Mouse (Mus musculus) embryonic facial prominence, embryonic 12.5 days (tissue): ENCODE results near the gene Zfp523. TPM values are rescaled to one million over a fixed set of nuclear protein-coding genes. Genes with fewer than 3 reads are reported as not detected.

Experiments
- ATAC-seq: fragments of 200-750 bp; cut with Nextera tagmentation; 2 replicates; pipeline ENCODE4 v1.8.0; 2017; ENCODE audit not compliant: insufficient number of reproducible peaks, insufficient read depth, low FRiP score, low TSS enrichment
- H3K27ac ChIP-seq: fragments of 300-500 bp; sonication (generic); 2 replicates; pipeline ENCODE4 v1.5.1; 2016; ENCODE audit warnings: mild to moderate bottlenecking
- H3K27me3 ChIP-seq: fragments of 300-500 bp; sonication (generic); 2 replicates; pipeline ENCODE4 v1.6.1; 2016; ENCODE audit warnings: mild to moderate bottlenecking, moderate library complexity
- H3K36me3 ChIP-seq: fragments of 300-500 bp; sonication (generic); 2 replicates; pipeline ENCODE4 v1.6.1; 2016; ENCODE audit warnings: mild to moderate bottlenecking
- H3K4me1 ChIP-seq: fragments of 300-500 bp; sonication (generic); 2 replicates; pipeline ENCODE4 v1.6.1; 2016
- H3K4me2 ChIP-seq: fragments of 300-500 bp; sonication (generic); replicated peaks from 2 replicates; pipeline ENCODE4 v1.6.1; 2016; ENCODE audit warnings: mild to moderate bottlenecking, moderate library complexity
- H3K4me3 ChIP-seq: fragments of 300-500 bp; sonication (generic); 2 replicates; pipeline ENCODE4 v1.5.1; 2016; ENCODE audit warnings: mild to moderate bottlenecking
- H3K9ac ChIP-seq: fragments of 300-500 bp; sonication (generic); 2 replicates; pipeline ENCODE4 v1.6.1; 2016; ENCODE audit warnings: mild to moderate bottlenecking, moderate library complexity
- H3K9me3 ChIP-seq: fragments of 300-500 bp; sonication (generic); 2 replicates; pipeline ENCODE4 v1.6.1; 2016; ENCODE audit warnings: mild to moderate bottlenecking, moderate library complexity
- WGBS: fragments of 180-500 bp; shearing (Covaris S2); methylation state at CpG from one replicate; pipeline ENCODE4 v1.1.7; 2016; 5-methylcytosine and 5-hydroxymethylcytosine counted together
- polyA plus RNA-seq: library from polyadenylated mRNA; unstranded; fragments of >200 nt; fragmentation: Nextera tagmentation; extraction: Ambion mirVana; gene quantifications from 2 replicates; pipeline ENCODE4 v1.2.1, GENCODE M21; 2016

The Zfp523 gene
- 51.9 and 52.8 TPM in 2 replicates for polyA plus RNA-seq

DNA sequence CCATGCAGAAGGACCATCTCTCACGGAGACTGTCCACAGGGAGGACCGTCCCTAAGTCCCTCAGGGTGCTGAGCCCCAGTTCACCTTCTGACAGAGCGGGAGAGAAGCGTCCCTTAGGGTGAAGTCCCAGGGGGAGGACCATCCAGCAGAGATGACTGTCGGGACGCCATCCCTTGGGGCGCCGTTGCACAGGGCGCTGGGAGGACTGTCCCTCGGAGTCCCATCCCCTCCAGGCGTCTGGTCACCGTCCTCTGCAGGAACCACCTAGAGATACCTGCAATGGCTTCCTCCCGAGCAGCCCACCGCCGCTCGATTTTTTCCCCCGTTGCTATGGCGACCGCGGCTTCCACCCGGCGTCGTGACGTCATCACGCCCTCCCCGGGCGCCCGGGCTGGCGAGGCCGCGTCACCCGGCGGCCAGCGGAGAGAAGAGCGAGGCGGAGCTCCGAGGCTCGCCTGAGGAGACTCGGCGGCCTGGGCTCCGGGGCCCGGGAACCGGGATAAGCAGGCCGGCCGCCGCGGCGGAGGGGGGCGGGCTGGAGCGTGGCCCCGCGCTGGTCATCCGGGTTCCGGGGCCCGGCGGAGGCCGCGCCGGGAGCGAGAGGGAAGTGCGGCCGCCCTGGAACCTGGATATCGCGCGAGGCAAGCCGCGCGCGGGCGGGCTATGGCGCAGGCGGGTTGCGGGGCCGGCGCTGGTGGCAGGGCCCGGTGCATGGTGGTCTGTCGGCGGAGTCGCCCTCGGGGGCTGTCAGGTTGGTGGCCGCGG, at the start of gene Zfp523:
Gene Zfp523, plus strand, starts transcription at position 355 of the 765 bp plus-strand sequence.
- no peaks in the 10 kb centered on the region for H3K9me3 ChIP-seq
- peaks cover 12% of the 10 kb centered on the region for H3K36me3 ChIP-seq
- peak within 1 kb of the TSS; percentile 78 for H3K4me3 ChIP-seq
- WGBS = under 1% methylated on average over 82 of the region's 82 CpGs
- H3K9ac ChIP-seq = peak within 1 kb of the TSS; percentile 94
- H3K27ac ChIP-seq = peak within 1 kb of the TSS; percentile 91
- peak; percentile 77 for ATAC-seq
- H3K27me3 ChIP-seq = no peaks in the 10 kb centered on the region
- peaks cover 63% of the 10 kb centered on the region for H3K4me1 ChIP-seq
- peak within 1 kb of the TSS; percentile 97 for H3K4me2 ChIP-seq

DNA sequence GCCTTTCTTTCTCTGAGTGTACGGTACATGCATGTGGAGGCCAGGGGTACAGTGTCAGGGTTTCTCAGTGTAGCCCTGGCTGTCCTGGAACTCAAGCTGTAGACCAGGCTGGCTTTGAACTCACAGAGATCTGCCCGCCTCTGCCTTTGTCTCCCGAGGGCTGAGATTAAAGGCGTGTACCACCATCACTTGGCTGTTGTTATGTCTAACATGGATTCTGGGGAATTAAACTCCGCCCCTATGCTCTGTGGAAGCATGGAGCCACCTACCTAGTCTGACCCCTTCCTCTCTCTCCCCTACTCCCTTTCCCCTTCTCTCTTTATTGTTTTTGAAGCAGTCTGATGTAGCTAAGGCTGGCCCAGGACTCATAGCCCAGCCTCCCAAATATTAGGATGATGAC, 47.1 kb upstream of the Zfp523 start:
- Histone ChIP-seq H3K36me3 (no peaks in the 10 kb centered on the region), H3K9me3 (no peaks in the 10 kb centered on the region), H3K27me3 (no peaks in the 10 kb centered on the region), H3K27ac (no peak overlapping the region), H3K4me2 (no peak overlapping the region), H3K4me3 (no peak overlapping the region), H3K9ac (no peak overlapping the region), H3K4me1 (0 out of 2 replicates have a peak, but pooled peaks cover 4% of the 10 kb centered on the region)
- WGBS = 89% methylated on average over 5 of the region's 5 CpGs
- no peak for ATAC-seq

DNA sequence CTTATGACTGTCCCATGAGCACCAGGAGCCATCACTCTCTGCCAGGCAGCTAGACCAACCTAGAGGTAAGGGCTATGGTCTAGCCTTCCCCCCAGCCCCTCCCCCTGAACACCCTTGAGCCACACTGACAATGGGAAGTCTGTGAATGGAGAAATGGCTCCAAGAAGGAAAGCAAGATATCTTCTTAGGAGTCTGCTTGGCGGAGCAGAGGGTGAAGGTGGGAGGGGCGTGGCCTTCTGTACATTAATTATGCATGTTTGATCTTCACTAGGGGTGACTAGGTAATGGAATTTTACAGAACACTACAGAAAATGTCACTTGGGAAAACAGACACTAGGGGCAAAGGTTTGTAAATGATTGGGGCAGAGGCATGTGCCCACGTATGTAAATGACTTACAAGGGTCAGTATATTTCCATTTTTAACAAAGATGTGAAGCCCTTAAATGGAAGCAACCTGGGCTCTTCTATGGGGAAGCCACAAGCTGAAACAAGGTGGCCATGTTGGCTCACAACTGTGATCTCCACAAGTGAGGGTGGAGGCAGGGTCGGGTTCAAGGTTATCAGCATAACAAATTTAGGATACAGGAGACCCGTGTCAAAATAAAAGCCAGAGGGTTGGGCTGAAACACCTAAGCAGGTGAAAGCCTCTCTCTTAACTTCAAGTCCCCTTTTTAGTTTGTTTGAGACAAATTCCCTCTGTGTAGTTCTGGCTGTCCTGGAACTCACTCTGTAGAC, 46.4 kb upstream of the Zfp523 start:
- Histone ChIP-seq H3K9ac (no peak overlapping the region), H3K27me3 (no peaks in the 10 kb centered on the region), H3K4me3 (no peak overlapping the region), H3K36me3 (no peaks in the 10 kb centered on the region), H3K27ac (no peak overlapping the region), H3K4me2 (no peak overlapping the region), H3K9me3 (no peaks in the 10 kb centered on the region), H3K4me1 (0 out of 2 replicates have a peak, but pooled peaks cover 4% of the 10 kb centered on the region)
- WGBS = 73% methylated on average over 5 of the region's 5 CpGs
- ATAC-seq = no peak

DNA sequence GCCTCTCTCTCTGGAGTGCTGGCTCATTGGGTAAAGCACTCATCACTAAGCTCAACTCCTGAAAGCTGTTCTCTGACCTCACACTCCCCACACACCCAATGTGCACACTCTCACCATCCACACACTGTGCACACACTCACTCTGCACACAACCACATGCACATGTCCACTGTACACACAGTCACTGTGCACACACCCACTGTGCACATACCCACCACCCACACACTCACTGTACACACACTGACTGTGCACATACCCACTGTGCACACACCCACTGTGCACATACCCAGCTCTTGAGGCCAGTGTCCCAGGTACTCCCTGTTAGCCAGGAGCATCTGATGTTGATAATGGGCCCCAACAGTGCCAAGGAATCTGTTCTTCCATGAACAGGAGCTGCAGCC, 45.8 kb upstream of the Zfp523 start:
- ATAC-seq = no peak
- Histone ChIP-seq H3K9me3 (no peaks in the 10 kb centered on the region), H3K27me3 (no peaks in the 10 kb centered on the region), H3K9ac (no peak overlapping the region), H3K4me3 (no peak overlapping the region), H3K4me2 (no peak overlapping the region), H3K27ac (no peak overlapping the region), H3K4me1 (peaks cover 6% of the 10 kb centered on the region; the same call in 1 of the 2 replicates), H3K36me3 (no peaks in the 10 kb centered on the region)

DNA sequence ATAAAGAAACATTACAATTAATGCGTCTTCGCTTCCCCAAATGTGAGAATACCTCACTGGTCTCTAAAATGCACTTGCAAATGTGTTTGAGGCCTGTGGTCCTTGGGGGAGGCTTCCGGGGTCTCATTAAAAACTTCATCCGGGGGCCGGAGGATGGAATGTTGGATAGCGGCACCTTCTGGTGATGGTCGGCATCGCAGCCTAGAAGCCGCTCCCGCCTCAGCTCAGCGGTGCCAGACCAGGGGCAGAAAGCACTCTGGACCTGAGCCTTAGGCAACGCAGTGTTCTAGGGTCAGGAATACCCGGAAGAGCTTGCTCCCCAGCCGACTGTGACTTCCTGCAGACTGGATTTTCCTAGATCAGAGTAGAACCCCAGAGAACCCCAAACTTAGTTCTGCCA, 43.7 kb upstream of the Zfp523 start:
- 7% methylated on average over 14 of the region's 14 CpGs for WGBS
- Histone ChIP-seq H3K4me2 (no peak overlapping the region), H3K27me3 (no peaks in the 10 kb centered on the region), H3K4me1 (peaks cover 10% of the 10 kb centered on the region; the same call in 1 of the 2 replicates), H3K9me3 (no peaks in the 10 kb centered on the region), H3K36me3 (no peaks in the 10 kb centered on the region), H3K4me3 (no peak overlapping the region), H3K27ac (no peak overlapping the region), H3K9ac (no peak overlapping the region)
- no peak for ATAC-seq

DNA sequence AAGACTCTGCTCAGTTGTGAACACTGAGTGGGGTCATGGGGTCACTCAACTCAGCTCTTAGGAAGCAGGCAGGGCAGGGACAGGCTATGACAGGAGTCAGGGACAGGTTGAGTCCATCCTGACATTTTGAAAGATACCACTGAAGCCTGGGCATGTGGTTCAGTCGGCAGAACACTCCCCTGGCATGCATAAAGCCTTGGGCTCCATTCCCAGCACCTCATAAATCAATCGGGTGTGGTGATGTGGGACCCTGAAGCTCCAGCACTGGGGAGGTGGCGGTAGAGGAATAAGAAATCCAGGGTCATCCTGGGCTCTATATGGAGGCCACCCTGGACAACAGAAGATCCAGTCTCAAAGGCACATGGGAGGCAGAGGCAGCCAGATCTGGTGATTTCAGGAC, 41.4 kb upstream of the Zfp523 start:
- Histone ChIP-seq H3K4me2 (no peak overlapping the region), H3K27me3 (peaks cover 2% of the 10 kb centered on the region; the same call in 1 of the 2 replicates), H3K4me3 (no peak overlapping the region), H3K27ac (no peak overlapping the region), H3K36me3 (no peaks in the 10 kb centered on the region), H3K9ac (no peak overlapping the region), H3K9me3 (no peaks in the 10 kb centered on the region), H3K4me1 (peaks cover 15% of the 10 kb centered on the region)
- WGBS = 85% methylated on average over 3 of the region's 3 CpGs
- no peak for ATAC-seq

DNA sequence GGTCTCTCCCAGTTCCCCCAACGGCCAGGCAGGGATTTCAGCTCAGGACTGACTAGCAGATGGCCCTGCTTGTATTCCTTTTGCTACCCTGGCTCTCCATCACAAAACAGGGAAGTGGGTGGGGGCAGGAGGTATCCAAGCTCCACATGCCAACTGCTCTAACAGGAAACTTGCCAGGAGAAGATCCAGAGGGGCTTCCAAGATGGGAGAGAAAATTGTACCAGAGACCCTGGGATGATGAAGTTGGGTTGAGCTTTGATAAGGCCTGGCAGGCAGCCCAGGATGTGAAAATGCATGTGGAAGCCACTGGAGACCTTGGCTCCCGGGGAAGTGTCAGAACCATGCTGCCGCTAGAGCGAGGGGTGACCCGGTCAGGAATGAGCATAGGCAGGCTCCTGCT, 40.7 kb upstream of the Zfp523 start:
- Histone ChIP-seq H3K4me3 (no peak overlapping the region), H3K4me1 (peaks cover 22% of the 10 kb centered on the region), H3K9me3 (no peaks in the 10 kb centered on the region), H3K36me3 (no peaks in the 10 kb centered on the region), H3K27ac (no peak overlapping the region), H3K4me2 (no peak overlapping the region), H3K27me3 (peaks cover 2% of the 10 kb centered on the region; the same call in 1 of the 2 replicates), H3K9ac (no peak overlapping the region)
- WGBS = 30% methylated on average over 5 of the region's 5 CpGs
- ATAC-seq = no peak

DNA sequence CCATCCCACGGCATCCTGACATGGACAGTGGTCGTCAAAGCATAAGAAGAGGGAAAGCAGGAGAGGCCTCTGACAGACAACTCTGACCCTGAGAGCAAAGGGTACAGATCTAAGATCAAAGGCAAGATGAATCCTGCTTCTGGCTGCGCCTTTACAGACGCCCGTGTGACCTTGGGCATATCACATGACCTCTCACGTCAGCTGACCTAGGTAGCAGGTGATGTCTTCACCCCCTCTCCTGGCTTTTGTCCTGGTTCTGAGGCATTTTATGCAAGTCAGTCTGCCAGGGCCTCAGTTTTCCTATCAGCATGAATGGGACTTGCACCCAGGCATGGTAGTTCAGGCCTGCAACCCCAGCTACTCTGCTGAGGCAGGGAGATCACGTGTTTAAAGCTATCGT, 38.9 kb upstream of the Zfp523 start:
- Histone ChIP-seq H3K36me3 (no peaks in the 10 kb centered on the region), H3K9ac (no peak overlapping the region), H3K4me1 (peaks cover 25% of the 10 kb centered on the region), H3K9me3 (no peaks in the 10 kb centered on the region), H3K27me3 (peaks cover 2% of the 10 kb centered on the region; the same call in 1 of the 2 replicates), H3K4me2 (no peak overlapping the region), H3K4me3 (no peak overlapping the region), H3K27ac (no peak overlapping the region)
- ATAC-seq = no peak
- WGBS = 86% methylated on average over 8 of the region's 8 CpGs

DNA sequence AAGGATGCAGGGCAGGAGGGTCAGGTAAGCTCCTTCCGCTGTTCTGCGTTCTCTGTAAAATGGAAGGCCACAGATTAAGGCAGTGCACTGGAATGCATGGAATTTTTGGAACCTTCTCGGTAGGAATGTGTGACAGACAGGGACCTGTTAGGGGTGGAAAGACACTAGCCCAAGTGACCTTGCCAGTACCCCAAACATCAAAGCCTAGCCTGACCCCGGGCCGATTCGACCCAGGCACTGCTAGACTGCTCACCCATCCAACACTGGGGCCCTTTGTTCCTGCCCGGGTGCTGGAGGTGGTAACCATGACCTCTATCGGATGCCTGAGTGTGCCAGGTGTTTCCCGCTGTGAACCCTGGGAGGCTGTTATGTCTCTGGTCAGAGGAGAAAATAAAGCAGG, 38.2 kb upstream of the Zfp523 start:
- H3K4me1 ChIP-seq = peaks cover 30% of the 10 kb centered on the region
- no peak overlapping the region for H3K4me3 ChIP-seq
- no peaks in the 10 kb centered on the region for H3K9me3 ChIP-seq
- no peak overlapping the region for H3K27ac ChIP-seq
- no peak overlapping the region for H3K9ac ChIP-seq
- WGBS = 50% methylated on average over 9 of the region's 9 CpGs
- H3K27me3 ChIP-seq = peaks cover 2% of the 10 kb centered on the region; the same call in 1 of the 2 replicates
- no peaks in the 10 kb centered on the region for H3K36me3 ChIP-seq
- ATAC-seq = no peak
- no peak overlapping the region for H3K4me2 ChIP-seq

DNA sequence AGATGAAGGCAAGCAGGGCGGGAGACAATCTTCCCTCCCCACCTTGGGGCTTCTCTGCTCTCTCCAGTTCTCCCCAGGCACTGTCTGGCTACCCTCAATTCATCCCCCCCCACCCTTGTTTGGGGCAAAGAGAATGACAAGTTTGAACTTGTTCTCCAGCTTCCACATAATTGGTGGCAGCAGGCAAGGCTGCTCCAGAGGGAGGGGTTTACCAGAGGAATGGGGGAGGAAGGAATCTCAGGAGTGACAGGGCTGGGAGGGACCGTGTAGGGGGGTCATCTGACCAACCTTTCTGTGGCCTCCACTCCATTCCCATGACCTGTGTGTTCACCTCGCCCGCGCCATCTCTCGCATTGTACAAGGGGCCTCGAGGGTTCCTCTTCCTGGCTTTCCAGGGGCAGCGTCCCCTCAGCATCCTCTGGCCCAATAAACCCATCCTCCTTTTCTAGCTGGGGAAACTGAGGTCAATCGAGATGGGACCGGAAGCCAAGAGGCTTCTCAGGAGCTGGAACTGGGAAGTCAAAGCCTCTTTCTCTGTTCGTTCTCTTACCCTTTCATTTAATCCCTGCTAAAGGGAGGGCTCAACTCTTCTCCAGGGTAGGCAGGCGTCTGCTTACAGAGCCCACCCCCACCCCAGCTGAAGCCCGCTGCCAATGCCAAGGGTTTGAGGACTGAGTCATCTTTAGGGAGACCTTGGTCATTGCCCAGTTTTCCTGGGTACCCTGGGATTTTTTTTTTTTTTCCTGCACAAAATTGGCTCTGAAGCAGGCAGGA, 36.3 kb upstream of the Zfp523 start:
- H3K36me3 ChIP-seq = no peaks in the 10 kb centered on the region
- H3K27ac ChIP-seq = peak overlapping the region; percentile 95; the same call in 1 of the 2 replicates
- peaks cover 6% of the 10 kb centered on the region; the same call in 1 of the 2 replicates for H3K27me3 ChIP-seq
- ATAC-seq = no peak
- peak overlapping the region; percentile 83; the same call in 1 of the 2 replicates for H3K4me3 ChIP-seq
- no peak overlapping the region for H3K9ac ChIP-seq
- peak overlapping the region; percentile 93; the same call in 1 of the 2 replicates for H3K4me2 ChIP-seq
- WGBS = 14% methylated on average over 13 of the region's 13 CpGs
- peaks cover 49% of the 10 kb centered on the region for H3K4me1 ChIP-seq
- H3K9me3 ChIP-seq = no peaks in the 10 kb centered on the region

DNA sequence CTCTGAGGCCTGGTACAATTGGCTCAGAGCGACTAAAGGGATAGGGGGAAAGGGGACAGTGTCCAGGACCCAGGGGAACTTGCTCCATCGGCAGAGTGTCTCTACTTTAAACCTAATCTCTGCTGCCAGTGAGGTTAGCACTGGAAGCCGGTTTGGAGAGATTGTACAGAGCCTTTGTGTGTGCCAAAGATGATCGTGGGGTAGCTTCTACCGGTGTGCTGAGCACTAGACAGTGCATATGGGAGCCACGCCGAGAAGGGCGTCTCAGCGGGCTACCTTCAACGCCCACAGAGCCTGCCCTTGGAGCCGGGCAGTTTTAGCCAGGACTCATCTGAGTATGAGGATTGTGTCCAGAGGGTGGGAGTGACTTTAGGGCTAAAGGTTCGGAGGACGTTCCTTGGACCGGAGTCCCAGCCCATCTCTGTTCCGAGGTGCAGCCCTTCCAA, 35.7 kb upstream of the Zfp523 start:
- Histone ChIP-seq H3K27me3 (peaks cover 6% of the 10 kb centered on the region; the same call in 1 of the 2 replicates), H3K27ac (peak overlapping the region; percentile 95), H3K4me1 (peaks cover 52% of the 10 kb centered on the region), H3K36me3 (no peaks in the 10 kb centered on the region), H3K9me3 (no peaks in the 10 kb centered on the region), H3K9ac (peak overlapping the region; percentile 86), H3K4me2 (peak overlapping the region; percentile 93), H3K4me3 (peak overlapping the region; percentile 83)
- no peak for ATAC-seq
- 2% methylated on average over 15 of the region's 15 CpGs for WGBS
